In the genomic region with DNA sequence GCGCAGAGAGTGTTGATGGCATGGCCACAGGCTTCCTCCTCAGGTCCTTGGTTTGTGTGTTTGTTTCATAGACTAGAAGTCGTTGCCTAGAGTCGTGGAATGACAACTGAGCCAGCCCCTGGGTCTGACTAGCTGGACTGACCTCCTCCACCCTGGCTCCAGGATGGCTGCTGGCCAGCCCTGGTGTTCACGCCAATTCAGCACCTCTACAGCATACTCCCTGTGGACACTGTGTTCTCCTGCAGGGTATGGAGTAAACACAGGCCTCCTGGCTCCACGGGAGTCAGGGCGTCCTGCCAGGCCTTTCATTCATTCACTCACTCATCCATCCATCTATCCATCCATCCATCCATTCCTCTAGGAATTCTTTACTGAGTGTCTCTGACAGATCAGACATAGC, we compare ENCODE assay signal across 9 mouse cellular contexts. TPM values are rescaled to one million over a fixed set of nuclear protein-coding genes. Genes with fewer than 3 reads are reported as not detected.
DNase-seq lines count a peak whose midpoint lies in the region; ATAC-seq and TF ChIP-seq lines count a peak whose summit lies in the region.
"Had no signal": no experiment of that assay in that cellular context is flagged by ENCODE, and none has a peak within 500 bp of the region (broad histone marks: within the 10 kb centered on the region; RNA-seq: fewer than 3 reads in every experiment).

No protein-coding gene starts in this region.

- peak; percentile 32 for DNase-seq in left cerebral cortex, postnatal 4 days
- no peak for DNase-seq in left cerebral cortex, adult 2 months (ENCODE audit: extremely low spot score in 1 of 2, low spot score in 2 of 2)
- peak; percentile 46 to 74 for DNase-seq in adrenal gland, postnatal 36 days
- peak; percentile 52 to 68 for DNase-seq in kidney, postnatal 4 days
- peak; percentile 78 for DNase-seq in testis, postnatal 10 days (ENCODE audit: low spot score)
- DNase-seq in frontal cortex, postnatal 14 days (ENCODE audit: low spot score in 2 of 2) = no peak

- no peaks in the 10 kb centered on the region for H3K27me3 ChIP-seq in heart, embryonic 13.5 days (replicated peaks)
- H3K27me3 ChIP-seq: midbrain, embryonic 12.5 days had no signal

- H3K9me3 ChIP-seq in heart, embryonic 13.5 days = no peaks in the 10 kb centered on the region
- H3K9me3 ChIP-seq: midbrain, embryonic 12.5 days had no signal

- whole genome bisulfite sequencing in heart, embryonic 13.5 days = 28% methylated on average over 6 of the region's 6 CpGs

- H3K36me3 ChIP-seq in heart, embryonic 13.5 days = no peaks in the 10 kb centered on the region
- H3K36me3 ChIP-seq: midbrain, embryonic 12.5 days had no signal

- no peak for TF ChIP-seq CTCF in left cerebral cortex, adult 2 months (IDR thresholded peaks at IDR 0.05)

- ATAC-seq in heart, embryonic 13.5 days (ENCODE audit: extremely low read depth, insufficient number of reproducible peaks, low FRiP score, low TSS enrichment) = no peak
- no peak for ATAC-seq in activated CD4-positive, CD25-positive, alpha-beta regulatory T cell, adult 4 months

- intact Hi-C loops in left cerebral cortex, postnatal 4 days (cut with DNase I) = no loop called here
- intact Hi-C loops in left cerebral cortex, adult 2 months (cut with DNase I) = no loop called here

- no peak overlapping the region for H3K4me3 ChIP-seq in left cerebral cortex, adult 2 months
- no peak overlapping the region for H3K4me3 ChIP-seq in heart, embryonic 13.5 days
- H3K4me3 ChIP-seq: midbrain, embryonic 12.5 days had no signal

- no peak overlapping the region for H3K27ac ChIP-seq in left cerebral cortex, adult 2 months
- peak overlapping the region; percentile 91 for H3K27ac ChIP-seq in heart, embryonic 13.5 days (replicated peaks)
- H3K27ac ChIP-seq: midbrain, embryonic 12.5 days had no signal

- H3K4me2 ChIP-seq in heart, embryonic 13.5 days = no peak overlapping the region
- H3K4me2 ChIP-seq: midbrain, embryonic 12.5 days had no signal

- H3K4me1 ChIP-seq in heart, embryonic 13.5 days = peaks cover 44% of the 10 kb centered on the region

- no peak overlapping the region for H3K9ac ChIP-seq in heart, embryonic 13.5 days
- H3K9ac ChIP-seq: midbrain, embryonic 12.5 days had no signal

RNA-seq across cellular contexts. Expression of a gene that starts 22.9 kb away (rescaled TPM):
- 10 to 100 TPM; 56.1 to 57.5 TPM for total RNA-seq in left cerebral cortex, postnatal 4 days (2021)
- 10 to 100 TPM; 62.6 to 66.0 TPM for total RNA-seq in left cerebral cortex, adult 2 months (2021)
- 100 to 1,000 TPM; 136 to 172 TPM for total RNA-seq in adrenal gland, postnatal 36 days (2021)
- polyA plus RNA-seq in heart, embryonic 13.5 days (2015; fragmentation: Nextera tagmentation; extraction: Ambion mirVana) = 1.1 and 1.5 TPM in 2 replicates
- polyA plus RNA-seq in activated CD4-positive, CD25-positive, alpha-beta regulatory T cell, adult 4 months (2017; shearing (Covaris generic)) = 1 to 10 TPM in 1 of 2 experiments, under 1 TPM in 1; 0.44 to 1.7 TPM

RNA-seq across cellular contexts. Expression of a gene that starts 46.7 kb away (rescaled TPM):
- 10 to 100 TPM; 11.7 to 12.3 TPM for total RNA-seq in left cerebral cortex, postnatal 4 days (2021)
- total RNA-seq in left cerebral cortex, adult 2 months (2021) = 10 to 100 TPM; 29.0 to 34.4 TPM
- 10 to 100 TPM; 31.8 to 35.7 TPM for total RNA-seq in adrenal gland, postnatal 36 days (2021)
- 5.8 and 7.9 TPM in 2 replicates for polyA plus RNA-seq in heart, embryonic 13.5 days (2015; fragmentation: Nextera tagmentation; extraction: Ambion mirVana)
- polyA plus RNA-seq in activated CD4-positive, CD25-positive, alpha-beta regulatory T cell, adult 4 months (2017; shearing (Covaris generic)) = not detected

Comparison
In these comparisons a context has a peak if more than half of its experiments do, and no peak if none do; other contexts are left out.
1. DNase-seq: peak in left cerebral cortex, postnatal 4 days (single experiment), adrenal gland, postnatal 36 days (2 of 2), kidney, postnatal 4 days (2 of 2) and testis, postnatal 10 days (single experiment); none in left cerebral cortex, adult 2 months (0 of 2) and frontal cortex, postnatal 14 days (0 of 2).